Mouse (Mus musculus) bone marrow, adult 2 months (tissue): ENCODE measurements around the gene Scn4a. TPM values are rescaled to one million over a fixed set of nuclear protein-coding genes. Genes with fewer than 3 reads are reported as not detected.
"Not testable (repeated sequence)": the region's sequence is repeated elsewhere in the genome, so short reads cannot be mapped to it uniquely, and the experiment has no call there.

Experiments
- H3K27ac ChIP-seq: fragments of 200-500 bp; 2 replicates; pipeline ENCODE4 v1.5.1; 2012; ENCODE audit warnings: low read depth, mild to moderate bottlenecking, control low read depth, inconsistent platforms, low read length; ENCODE audit not compliant: control insufficient read depth, poor library complexity, insufficient read depth
- H3K4me1 ChIP-seq: fragments of 200-500 bp; 2 replicates; pipeline ENCODE4 v1.6.1; 2011; ENCODE audit warnings: low read length; ENCODE audit not compliant: control insufficient read depth, insufficient read depth
- H3K4me3 ChIP-seq: fragments of 200-500 bp; replicated peaks from 2 replicates; pipeline ENCODE3; 2011; ENCODE audit warnings: mild to moderate bottlenecking, low read depth, low read length, control low read depth; ENCODE audit not compliant: control insufficient read depth
- CTCF ChIP-seq: fragments of 200-500 bp; IDR thresholded peaks from 2 replicates; pipeline ENCODE4 v1.5.1; 2011; ENCODE audit warnings: low read length, control low read depth; ENCODE audit not compliant: control insufficient read depth, insufficient read depth
- POLR2A ChIP-seq: fragments of 200-500 bp; IDR thresholded peaks from 2 replicates; pipeline ENCODE4 v1.6.1; 2011; ENCODE audit warnings: low read depth, mild to moderate bottlenecking, control low read depth, low read length, borderline replicate concordance; ENCODE audit not compliant: control insufficient read depth
- WGBS: fragments of 180-500 bp; shearing (Covaris S2); methylation state at CpG from one replicate; pipeline ENCODE4 v1.1.7; 2018; 5-methylcytosine and 5-hydroxymethylcytosine counted together
- polyA plus RNA-seq: library from polyadenylated mRNA; stranded (reverse); fragments of >200 nt; gene quantifications from 2 replicates; pipeline ENCODE4 v1.2.4, GENCODE M21; 2011; ENCODE audit warnings: low replicate concordance; ENCODE audit not compliant: missing spikeins, insufficient read depth, insufficient read length

Scn4a gene
- polyA plus RNA-seq, 1 experiment = 1.6 TPM

DNA sequence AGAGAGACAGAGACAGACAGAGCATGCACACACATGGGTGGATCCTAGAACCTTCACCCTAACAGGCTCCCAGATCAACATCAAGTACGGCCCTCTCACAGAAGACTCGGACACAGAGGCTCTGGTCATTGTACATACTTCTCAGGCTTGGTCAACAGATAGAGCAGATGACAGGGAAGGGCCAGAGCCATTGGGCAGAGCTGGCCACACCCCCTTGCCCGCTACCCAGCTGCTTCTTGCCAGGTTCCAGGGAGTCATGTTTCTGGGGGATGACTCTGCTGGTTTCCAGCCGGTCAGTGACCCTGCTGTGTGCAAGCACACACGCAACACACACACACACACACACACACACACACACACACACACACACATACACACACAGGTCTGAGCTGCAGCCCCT is 2.2 kb downstream of the Scn4a start:
- 88% methylated on average over 5 of the region's 5 CpGs for WGBS
- peaks cover 4% of the 10 kb centered on the region for H3K4me1 ChIP-seq
- TF ChIP-seq CTCF = no peak
- TF ChIP-seq POLR2A = no peak
- no peak overlapping the region for H3K4me3 ChIP-seq
- no peak overlapping the region for H3K27ac ChIP-seq

DNA sequence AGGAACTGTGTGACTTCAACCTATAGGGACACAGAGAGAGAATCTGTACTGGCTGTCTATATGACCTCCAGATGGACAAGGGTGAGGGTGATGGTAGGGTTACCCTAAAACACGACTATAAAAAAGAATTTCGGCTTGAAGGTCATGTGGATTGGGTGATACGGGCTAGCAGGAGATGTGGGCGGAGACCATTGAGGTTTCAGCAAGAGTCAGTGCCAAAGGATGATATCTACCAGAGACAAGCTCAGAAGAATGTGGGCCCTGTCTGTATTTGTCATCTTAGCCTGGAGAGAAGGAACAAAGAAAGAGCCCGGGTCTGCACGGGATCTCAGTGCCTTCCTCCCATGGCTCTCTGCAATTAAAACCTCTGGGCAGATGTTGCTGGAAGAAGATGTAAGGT is 3.3 kb downstream of the Scn4a start:
- Histone ChIP-seq H3K4me3 (no peak overlapping the region), H3K27ac (no peak overlapping the region), H3K4me1 (no peaks in the 10 kb centered on the region; the same call in 1 of the 2 replicates)
- no peak for TF ChIP-seq POLR2A
- no peak for TF ChIP-seq CTCF
- WGBS = 65% methylated on average over 6 of the region's 6 CpGs

DNA sequence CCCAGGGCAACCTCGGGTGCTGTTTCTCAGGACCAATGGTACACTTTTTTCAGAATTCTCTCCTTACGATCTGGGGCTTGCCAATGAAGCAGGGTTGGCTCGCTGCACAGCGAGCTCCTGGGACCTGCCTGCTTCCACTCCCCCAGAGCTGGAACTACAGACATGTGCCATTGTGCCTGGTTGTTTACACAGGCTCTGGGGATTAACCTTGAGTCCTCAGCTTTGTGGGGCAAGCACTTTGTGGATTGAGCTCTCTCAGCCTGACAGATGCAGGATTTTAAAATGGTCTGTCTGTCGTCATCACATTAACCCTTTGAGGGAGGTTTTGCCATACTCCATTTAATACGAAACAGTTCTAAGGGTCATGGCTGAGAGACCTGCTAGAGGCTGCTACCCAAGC is 8.2 kb downstream of the Scn4a start:
- Histone ChIP-seq H3K4me1 (no peaks in the 10 kb centered on the region), H3K4me3 (no peak overlapping the region), H3K27ac (no peak overlapping the region)
- TF ChIP-seq CTCF (no peak), POLR2A (no peak)
- 79% methylated on average over 6 of the region's 6 CpGs for WGBS

DNA sequence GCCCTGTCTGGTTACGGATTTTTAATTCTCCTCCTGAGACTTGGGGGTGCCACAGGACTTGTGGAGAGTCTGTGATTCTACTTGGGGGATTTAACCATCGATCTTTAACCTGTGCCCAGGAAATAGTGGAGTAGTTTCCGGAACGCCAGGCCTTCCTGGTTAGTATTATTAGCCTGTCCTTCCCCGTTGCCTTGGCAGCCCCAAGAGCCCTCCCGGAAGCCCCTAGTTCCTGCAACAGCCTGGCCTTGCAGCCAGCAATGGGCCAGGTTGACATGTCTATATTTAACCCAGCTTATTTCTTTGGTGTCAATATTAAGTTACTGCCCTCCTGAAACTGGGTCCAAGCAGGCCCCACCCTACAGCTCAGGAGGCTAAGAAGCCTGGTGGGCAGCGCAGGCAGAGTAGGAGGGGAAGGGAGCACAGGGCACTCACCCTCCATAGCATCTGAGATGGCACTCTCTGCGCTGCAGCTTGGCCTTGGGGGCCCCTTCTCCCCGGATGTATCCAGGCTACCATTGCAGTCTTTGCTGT is 12.0 kb downstream of the Scn4a start:
- TF ChIP-seq CTCF (no peak), POLR2A (no peak)
- Histone ChIP-seq H3K4me1 (no peaks in the 10 kb centered on the region), H3K27ac (no peak overlapping the region), H3K4me3 (no peak overlapping the region)
- WGBS = 24% methylated on average over 9 of the region's 9 CpGs

DNA sequence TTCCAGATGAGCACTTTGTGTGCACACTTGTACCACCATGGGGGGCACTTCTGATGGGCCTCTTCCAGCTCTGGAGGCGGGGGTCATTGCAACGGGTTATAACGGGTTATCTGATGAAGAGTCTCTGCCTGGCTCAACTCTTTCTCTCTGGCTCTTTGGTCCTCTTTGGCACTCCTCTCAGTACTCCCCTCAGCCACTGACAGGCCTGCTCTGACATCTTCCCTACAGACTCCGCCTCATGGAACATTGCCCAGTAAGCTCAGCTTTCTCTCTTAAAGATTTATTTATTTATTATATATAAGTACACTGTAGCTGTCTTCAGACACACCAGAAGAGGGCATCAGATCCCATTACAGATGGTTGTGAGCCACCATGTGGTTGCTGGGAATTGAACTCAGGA is 13.8 kb downstream of the Scn4a start:
- not testable (repeated sequence) for H3K27ac ChIP-seq, H3K4me1 ChIP-seq, H3K4me3 ChIP-seq
- 76% methylated on average over 4 of the region's 4 CpGs for WGBS

DNA sequence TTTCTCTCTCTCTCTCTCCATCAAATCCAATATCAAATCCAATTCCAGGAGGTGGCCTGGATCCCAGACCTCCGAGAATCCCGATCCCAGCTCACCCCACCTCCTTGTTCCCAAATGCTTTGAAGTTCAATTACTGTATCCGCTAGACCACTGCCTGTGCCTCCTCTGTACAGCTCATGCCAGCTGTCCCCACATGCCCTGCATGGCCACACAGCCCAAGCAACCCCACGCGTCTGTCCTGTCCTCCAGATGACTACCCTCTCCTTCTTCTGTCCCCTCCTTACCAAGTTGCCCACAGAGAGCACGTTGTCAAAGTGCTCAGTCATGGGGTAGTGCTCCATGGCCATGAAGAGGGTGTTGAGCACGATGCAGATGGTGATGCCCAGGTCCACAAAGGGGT is 14.2 kb downstream of the Scn4a start:
- Histone ChIP-seq H3K4me3 (no peak overlapping the region), H3K4me1 (peaks cover 7% of the 10 kb centered on the region), H3K27ac (no peak overlapping the region)
- TF ChIP-seq CTCF (no peak), POLR2A (no peak)
- 76% methylated on average over 7 of the region's 7 CpGs for WGBS

DNA sequence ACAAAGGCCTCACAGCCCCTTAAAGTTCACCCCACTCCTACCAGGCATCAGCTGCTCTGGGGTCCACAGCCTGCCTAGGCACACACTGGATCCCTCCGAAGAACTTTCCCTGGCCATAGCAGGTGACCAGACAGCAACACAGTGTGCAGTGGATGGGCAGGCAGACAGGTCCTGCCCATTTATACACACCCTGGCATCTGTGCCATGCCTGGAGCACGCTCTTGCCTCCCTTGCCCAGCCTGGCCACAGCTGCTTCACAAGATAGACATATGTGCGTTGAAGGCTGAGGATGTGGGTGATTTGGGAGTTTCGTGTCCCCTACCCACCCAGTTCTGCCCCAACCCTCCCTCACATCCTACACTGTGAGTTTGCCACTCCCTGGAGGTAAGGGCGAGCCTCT is 15.1 kb downstream of the Scn4a start:
- Histone ChIP-seq H3K27ac (no peak overlapping the region), H3K4me1 (peaks cover 7% of the 10 kb centered on the region), H3K4me3 (no peak overlapping the region)
- 75% methylated on average over 5 of the region's 5 CpGs for WGBS
- TF ChIP-seq CTCF = no peak
- TF ChIP-seq POLR2A = no peak

DNA sequence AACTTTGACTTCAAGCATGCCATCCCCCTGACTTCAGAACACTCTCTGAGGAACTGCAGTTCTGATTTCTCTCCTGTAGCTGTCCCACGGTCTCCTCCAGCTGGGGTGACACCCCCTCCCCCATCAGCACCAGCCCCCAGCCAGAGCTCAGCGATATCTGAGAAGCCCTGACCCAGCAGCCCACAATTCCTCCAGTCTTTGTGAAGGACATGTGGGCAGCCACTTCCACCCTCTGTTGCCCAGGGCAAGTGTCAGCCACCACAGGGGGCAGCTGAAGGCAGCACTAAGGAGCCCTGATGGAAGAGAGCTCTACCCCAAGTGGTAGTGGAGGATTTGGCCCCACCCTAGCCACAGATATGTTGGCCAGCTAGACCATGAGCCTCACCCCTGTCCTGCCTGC is 19.0 kb downstream of the Scn4a start:
- Histone ChIP-seq H3K4me1 (peaks cover 9% of the 10 kb centered on the region), H3K4me3 (no peak overlapping the region), H3K27ac (no peak overlapping the region)
- WGBS = 2% methylated on average over 2 of the region's 2 CpGs
- no peak for TF ChIP-seq CTCF
- TF ChIP-seq POLR2A = no peak

DNA sequence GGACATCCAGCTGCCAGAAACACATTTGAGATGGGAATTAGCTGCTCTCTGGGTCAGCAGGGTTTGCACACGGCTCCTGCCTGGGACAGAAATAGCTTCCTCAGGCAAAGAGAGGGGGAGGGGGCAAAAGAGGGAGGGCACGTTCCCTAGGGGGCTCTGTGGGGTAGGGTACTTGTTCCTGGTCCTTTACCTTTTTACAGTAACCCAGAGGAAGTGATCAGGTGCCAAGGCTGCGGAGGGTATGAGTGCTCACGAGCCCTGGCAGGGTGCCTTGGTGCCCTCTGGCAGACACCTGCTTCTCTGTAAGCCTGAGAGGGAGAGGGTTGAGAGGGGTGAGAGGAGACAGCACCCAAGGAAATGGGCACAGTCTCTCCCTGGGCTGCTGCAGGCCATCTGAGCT is 20.6 kb downstream of the Scn4a start:
- Histone ChIP-seq H3K4me3 (no peak overlapping the region), H3K4me1 (peaks cover 10% of the 10 kb centered on the region), H3K27ac (no peak overlapping the region)
- no peak for TF ChIP-seq CTCF
- TF ChIP-seq POLR2A = no peak
- WGBS = 13% methylated on average over 4 of the region's 4 CpGs

DNA sequence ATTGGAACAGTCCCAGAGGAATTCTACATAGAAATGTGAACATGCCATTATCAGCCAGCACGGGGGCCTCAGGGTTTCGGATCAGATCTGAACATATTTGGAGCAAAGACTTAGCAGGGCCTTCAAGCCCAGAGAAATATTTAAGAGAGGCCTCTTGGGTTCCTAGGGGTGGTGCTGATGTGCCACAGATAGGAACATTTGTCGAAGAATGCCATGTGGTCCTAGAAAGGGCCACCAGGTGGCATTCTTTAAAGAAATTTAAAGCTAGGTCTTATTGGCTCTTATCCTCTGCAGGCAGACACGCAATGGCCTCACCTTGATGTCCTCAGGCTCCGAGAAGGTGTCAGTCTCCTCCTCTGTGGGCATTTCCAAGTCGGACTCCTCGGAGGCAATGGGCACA is 23.4 kb downstream of the Scn4a start:
- Histone ChIP-seq H3K4me3 (no peak overlapping the region), H3K4me1 (peaks cover 6% of the 10 kb centered on the region), H3K27ac (no peak overlapping the region)
- TF ChIP-seq CTCF (peak; percentile 30; the same call in 1 of the 2 replicates), POLR2A (no peak)
- WGBS = 18% methylated on average over 7 of the region's 7 CpGs
